Mouse (Mus musculus) megakaryocyte progenitor cell, adult 5-6 weeks (primary cell): ENCODE measurements at regions not wholly inside any gene's neighbourhood (a gene's known extent, or its start where the extent isn't known, plus 50 kb on each side); places are given as distances from the start of the nearest gene placed in this dataset.
"Not testable (repeated sequence)": the region's sequence is repeated elsewhere in the genome, so short reads cannot be mapped to it uniquely, and the experiment has no call there.

Source experiments
- ATAC-seq: replicated peaks from 2 replicates; pipeline ENCODE4 v1.8.0; 2016; ENCODE audit warnings: mild to moderate bottlenecking, moderate TSS enrichment, inconsistent platforms; ENCODE audit not compliant: poor library complexity

DNA sequence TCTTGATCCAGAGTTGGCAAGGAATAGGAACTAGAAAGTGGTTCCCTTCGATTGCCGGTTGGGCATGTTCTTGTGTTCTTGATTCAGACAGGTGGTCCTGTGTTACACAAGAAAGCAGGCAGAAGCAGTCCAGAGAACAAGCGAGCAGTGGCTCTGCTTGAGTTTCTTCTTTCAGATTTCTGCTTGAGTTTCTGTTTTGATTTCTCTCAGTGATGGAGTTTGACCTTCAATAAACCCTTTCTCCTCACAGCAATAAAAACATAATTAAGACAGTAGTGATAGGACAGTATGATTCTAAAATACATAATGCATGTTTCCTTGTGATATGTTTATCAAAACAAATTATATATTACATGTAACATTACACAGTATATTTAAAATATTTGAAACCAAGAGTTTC, 59.1 kb downstream of the Klf6 start:
- no peak for ATAC-seq

DNA sequence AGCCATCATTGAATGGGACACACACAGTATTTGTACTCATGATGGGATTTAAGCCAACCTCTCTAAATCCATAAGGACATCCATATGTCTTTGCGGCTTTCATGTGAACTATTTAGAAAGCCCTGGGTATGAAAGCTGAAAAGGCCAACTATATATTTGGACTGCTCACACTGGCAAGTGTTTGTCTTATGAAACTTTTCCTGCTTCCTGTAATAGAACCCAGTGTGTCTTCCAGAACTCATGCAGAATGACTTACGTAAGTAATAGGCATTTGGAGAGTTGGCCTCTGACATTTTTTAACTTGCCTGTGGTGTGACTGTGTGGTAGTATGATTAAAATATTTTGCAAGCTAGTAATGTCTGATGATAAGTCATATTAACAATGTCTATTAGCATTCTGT, 70.2 kb downstream of the Klf6 start:
- no peak for ATAC-seq

DNA sequence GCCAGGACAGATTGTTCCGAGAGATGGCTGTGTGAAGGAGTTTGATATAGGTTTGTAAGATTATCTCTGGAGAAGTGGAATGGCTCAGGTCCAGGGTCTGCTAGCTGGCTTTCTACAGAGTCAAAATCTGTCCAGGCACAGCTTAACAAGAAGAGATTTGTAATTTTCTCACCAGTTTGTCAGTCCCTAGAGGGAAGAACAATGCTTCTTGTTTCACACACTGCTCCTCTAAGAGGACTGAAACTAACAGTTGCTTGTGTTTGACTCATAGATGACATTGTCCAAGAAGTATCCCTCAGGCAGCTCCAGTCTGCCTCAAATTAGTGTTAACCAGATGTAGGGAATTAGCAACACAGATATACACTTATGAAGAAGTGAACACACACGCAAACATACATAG, 76.2 kb downstream of the Klf6 start:
- ATAC-seq: no peak

DNA sequence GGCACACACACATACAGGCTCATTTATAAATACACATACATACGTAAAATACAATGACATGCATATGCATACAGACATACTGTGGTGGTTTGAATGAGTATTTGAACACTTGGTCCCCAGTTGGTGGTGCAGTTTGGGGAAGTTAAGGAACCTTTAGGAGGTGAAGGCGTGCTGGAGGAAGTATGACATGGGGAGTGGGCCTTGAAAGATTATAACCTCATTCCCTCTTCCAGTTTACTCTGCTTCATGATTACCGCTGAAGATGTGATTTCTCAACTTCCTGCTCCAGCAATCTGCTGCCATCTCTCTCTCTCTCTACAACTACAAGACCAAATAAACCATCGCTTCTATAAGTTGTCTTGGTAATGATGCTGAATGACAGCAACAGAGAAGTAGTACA, 76.7 kb downstream of the Klf6 start:
- peak; percentile 82 for ATAC-seq

DNA sequence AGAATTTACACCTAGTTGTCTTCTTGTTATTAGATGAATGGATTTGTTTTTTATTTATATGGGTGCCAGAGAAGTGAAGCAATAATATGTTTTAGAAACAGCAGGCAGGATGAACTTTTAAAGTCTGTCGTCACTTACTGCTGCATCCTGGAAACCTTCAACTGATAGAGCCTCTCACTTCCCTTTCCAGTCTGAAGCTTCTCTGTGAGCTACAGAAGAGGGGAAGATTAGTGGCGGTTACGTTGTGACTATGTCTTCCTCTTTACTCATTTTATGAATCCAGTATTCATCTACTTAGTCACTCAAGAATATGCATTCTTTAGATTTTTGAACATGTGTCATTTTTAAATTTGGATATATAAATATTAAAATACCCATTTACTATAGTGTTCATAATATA, 78.1 kb downstream of the Klf6 start:
- ATAC-seq: peak; percentile 96

DNA sequence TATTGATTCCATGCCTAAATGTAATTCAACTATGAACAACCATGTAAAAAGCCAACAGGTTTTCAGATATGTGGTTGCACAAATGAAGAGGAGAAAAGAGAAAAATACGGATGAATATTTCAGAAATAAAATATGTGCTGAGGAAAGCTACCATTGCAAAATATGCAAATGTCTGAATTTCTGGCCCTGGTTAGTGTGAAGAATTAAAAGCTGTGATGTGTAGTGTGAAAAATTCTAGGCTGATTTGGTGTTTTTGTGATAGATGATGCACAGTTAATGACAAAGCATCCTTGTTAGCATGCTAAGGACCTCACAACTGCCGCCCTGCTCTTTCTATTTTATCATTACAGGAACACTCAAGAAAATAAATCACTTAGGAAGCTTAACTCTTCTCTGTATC, 91.6 kb downstream of the Klf6 start:
- ATAC-seq: no peak

DNA sequence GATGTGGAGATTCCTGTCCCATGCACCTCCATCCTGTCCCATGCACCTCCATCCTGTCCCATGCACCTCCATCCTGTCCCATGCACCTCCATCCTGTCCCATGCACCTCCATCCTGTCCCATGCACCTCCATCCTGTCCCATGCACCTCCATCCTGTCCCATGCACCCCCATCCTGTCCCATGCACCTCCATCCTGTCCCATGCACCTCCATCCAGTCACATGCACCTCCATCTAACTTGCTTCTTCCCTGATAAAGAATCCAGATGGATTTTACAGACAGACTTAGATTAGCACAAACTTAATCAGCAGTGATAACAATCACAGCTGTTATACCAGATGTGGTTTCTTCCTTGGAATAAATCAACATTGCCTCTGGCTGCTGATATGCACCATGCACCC, 93.8 kb downstream of the Klf6 start:
- ATAC-seq: not testable (repeated sequence)

DNA sequence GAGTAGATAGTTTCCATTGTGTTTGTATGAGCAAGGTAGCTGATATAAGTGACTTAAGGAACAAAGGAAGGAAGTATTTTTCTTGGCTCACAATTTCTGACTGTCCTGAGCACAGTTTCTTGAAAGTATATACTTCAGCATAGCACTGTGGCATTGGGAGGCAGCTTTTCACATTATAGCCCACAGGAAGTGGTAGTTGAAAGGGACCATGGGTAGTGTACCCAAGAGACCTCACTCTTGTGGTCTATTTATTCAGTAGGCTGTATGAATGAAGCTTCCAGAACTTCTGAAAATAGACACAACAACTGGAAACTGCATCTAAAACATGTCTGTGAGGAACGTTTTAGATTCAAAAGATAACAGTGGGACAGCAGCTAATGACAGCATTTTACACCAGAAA, 94.9 kb downstream of the Klf6 start:
- no peak for ATAC-seq

DNA sequence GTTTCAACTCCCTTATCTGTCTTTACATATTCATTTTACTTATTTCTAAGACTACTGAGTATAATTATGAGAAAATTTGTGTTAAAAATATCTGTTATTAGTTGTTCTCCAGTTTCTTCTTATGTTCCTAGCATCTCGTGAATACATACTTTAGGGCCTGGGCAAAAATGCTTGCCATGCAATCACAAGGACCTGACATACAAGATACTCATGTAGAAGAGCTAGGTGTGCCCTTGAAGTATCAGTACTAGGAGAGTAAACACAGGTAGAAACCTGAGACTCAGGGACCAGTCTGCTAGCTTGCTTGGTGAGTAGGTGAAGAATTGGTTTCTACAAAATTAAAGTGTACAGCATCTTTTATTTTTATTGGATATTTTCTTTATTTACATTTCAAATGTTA, 101.7 kb downstream of the Klf6 start:
- no peak for ATAC-seq

DNA sequence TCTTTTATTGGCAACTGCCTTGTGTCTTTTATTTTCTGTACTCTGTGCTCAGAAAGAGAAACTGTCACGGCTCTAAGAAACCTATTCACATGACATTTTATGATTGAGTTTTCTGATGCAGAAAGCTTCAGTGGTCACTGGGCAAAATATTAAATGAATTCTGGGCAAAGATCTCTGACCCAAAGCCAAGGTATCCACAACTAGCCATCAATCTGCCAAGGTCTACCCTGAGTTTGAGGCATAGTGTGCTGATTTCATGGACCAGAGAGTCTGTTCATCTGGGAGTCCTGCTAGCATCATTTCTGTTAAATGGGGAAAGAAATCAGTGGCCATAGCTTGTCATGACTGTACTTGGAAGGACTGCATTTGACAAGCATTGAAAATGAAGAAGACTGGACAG, 103.3 kb downstream of the Klf6 start:
- no peak for ATAC-seq

DNA sequence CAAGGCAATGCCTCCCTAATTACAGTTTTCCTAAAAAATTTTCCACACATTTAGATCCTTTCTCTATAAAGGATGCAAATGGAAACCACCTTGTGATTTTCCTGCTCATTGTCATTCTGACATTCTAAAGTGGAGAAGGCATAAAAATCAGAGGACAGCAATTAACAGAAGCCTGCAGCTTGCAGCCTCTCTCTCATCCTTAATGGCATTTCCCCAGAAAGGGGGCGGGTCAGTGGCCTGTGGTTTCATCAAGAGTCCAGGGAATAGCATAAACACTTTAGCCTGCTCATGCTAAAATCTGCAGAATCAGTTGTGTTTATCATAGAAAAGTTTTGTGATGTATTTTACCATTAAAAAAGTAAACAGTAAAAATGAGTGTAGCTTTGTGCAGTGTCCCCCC, 117.3 kb downstream of the Klf6 start:
- no peak for ATAC-seq

DNA sequence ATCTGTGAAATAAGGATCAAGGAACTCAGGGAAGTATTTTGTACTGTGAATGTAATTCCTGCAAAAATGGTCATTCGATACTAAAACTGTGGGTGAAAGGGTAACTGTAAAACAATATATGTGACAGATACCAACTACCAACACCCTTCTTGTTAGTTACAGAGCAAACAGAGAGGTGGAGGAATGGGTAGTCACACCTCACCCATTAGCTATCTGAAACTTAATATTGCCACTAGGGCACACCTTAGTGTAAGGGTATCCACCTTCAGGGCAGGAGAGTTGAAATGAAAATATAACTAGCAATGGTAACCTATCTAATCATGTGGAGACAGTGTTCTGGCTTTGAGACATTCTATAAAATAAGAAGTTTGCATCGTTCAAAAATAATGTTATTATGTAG, 126.2 kb downstream of the Klf6 start:
- ATAC-seq: no peak

DNA sequence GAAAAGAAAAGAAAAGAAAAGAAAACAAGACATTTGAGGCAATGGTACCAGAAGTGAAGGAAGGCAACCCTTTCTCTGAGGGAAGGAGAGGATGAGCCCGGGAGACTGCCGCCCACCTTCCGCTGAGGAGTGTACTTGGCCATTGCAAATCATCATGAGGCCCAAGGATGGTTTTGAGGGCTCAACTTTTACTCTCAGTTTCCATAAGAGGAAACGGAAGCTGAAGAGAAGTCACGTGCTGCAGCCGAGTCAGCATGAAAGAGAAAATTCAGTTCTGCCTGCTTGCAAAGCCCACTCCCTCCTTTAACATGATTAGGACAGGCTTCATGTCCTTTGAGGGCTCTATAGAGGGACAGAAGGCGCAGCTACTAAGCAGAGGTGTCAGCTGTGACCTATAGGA, 127.1 kb downstream of the Klf6 start:
- no peak; the same call in 1 of the 2 replicates for ATAC-seq

DNA sequence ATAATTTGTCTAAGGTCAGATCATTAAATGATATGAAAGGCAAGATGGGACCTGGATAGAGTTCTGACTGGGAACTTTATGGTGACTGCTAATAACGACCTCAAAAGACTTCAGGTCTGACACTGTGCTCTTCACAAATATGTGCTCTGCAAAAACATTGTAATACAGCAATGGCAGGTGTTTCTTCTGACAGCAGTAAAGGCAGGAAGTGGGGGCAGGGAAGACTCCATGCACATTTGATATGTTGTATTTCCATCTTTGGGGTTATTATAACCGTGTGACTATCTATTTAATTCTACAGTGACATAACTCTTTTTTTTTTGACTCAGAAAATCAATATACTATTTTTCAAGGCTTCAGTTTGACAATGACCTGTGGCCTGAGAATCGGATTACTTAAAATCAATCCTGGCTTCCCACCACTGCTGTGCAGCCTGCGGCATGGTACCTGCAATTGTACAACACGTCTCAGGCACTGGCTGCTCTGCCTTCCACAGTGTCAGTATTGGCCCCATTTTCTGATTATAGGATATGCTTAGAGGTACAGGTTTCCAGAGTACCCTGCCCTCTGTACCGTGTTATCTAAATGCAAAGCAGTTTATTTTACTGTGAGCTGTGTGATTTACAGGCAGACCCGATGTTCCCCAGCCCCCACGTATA, 139.4 kb downstream of the Klf6 start:
- no peak for ATAC-seq

DNA sequence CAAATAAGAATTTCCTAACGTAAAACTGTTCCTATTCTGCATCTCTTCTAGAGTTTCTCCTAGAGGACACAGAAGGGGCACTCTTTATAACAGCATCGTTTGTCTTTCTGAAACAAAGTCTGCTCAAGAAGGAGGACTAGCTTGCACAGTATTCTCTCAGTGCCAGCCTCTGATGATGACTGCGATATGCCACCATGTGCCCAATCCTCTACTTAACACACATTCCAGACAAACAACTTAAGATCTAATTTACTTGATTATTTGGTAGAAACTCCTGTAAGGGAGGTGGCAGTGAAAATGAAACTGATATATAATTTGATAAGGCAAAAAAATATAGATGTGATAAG, 139.9 kb downstream of the Klf6 start:
- no peak for ATAC-seq

DNA sequence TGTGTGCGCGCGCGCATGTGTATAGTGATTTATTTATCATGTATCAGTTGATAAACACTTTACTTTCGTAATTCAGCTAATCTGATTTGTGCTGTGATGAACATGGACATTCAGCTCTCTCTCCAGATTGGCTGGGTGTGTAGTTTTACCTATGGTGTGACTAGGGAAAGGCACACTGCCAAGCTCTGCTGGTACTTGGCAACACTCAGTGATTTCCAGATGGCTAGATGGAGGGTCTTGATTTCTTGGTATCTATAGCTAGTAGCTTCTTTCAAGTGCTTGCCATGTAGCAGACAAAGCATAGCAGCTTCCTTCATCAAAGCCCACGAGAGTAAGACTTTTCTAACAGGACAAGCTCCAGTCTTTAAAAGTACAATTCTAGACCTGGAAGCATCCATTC, 144.6 kb downstream of the Klf6 start:
- ATAC-seq: no peak

DNA sequence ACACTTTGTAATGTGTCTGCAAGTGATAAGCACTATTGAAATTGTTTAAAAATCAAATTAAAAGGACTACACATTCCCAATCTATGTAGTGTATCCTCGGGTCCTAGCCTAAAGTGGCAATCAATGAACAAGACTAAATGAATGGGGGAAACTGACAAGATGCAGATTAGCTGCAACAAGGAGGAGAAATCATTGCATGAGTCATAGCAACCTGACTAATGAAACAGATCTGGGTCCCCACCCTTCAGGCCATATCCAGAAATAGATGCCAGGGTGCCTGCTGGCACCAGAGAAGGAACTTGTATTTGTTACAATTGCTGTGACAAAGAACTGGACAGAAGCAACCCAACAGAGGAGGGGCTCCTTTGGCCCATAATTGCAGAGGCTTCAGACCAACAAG, 148.4 kb downstream of the Klf6 start:
- no peak for ATAC-seq

DNA sequence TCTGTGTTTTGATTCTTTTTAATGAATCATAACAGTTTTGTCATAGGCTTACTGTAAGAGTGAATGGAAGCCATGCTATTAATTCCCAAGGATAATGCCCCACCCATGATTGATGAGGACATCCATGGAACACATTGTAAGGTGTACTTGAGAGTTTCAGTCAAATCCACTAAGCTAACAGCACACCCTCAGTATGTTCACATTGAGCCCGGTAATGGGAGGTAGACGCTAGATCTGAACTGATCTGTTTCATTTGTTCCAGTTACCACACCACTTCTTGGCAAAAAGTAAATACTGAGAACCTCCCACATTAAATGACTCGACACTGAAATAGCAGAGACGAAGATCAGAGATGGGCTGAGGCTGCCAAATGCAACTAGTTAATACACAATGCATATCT, 165.9 kb downstream of the Klf6 start:
- no peak for ATAC-seq

DNA sequence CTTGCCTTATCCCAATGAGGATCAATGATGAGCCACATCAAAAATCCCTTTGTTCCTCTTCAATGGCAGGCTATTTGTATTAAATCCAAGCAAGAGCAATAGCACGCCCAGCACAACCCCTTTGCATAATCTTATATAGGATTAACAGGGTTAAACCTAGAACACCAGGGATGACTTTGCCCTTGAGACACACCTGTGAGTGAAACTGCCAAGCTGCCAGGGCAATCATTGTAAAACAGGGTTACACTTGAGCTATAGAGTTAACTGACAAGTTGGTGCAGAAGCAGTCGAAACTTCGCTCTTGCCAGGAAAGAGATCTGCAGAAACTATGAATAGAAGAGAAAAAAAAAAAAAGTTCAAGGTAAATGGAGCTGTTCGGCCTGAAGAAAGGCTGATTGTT, 167.6 kb downstream of the Klf6 start:
- no peak for ATAC-seq

DNA sequence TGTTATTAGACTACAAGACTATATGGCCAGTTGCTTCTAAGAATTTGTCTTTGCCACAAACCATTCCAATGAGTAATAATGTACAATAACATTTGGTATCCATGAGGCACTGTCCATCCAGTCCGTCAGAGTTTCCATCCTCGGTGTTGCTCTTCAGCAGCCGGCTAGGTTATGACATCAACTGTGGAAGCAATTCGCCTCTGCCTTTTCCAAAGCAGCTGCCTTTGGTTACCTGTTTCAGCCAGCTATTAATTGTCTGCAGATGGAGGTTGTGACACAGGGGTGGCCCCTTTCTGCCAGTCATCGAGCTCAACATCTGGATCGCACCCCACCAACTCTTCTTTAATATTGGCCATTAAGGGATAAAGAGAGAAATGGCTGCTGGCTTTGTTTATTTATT, 168.2 kb downstream of the Klf6 start:
- ATAC-seq: no peak

DNA sequence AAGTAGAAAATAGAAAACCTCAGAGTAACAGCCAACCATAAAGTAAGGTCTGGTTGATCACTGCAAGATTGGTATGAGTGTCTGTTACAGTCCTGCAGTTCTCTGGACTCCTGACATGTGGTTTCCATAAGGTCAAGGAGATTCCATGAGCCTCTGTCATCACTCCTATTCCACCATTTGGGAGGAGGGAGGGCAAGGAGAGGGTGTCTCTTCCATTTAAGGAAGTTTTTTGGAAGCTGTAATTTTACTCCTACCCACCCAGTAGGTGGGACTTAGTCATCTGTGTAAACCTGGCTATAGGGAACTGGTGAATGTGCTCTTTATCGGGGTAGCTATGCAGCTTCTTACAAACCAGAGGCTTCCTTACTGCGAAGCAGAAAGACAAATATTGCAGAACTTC, 168.8 kb downstream of the Klf6 start:
- ATAC-seq: no peak

DNA sequence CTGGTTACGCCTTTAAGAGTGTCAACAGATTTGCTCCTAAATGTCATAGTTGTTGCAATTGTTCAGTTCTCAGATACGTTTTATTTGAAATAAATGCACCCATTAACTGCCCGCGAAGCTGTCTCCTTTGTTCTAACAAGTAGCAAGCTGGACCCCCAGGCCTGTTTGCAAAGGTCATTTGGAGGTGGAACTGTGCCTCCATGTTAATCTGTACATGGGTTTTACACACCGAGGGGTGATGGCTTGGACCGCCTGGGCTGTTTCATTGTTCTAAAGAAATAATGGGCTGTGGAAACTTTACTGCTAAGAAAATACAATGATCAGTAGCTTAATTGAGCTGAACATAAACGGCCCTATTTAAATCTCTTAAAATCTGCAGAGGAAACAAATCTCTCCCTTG, 178.8 kb downstream of the Klf6 start:
- no peak for ATAC-seq

DNA sequence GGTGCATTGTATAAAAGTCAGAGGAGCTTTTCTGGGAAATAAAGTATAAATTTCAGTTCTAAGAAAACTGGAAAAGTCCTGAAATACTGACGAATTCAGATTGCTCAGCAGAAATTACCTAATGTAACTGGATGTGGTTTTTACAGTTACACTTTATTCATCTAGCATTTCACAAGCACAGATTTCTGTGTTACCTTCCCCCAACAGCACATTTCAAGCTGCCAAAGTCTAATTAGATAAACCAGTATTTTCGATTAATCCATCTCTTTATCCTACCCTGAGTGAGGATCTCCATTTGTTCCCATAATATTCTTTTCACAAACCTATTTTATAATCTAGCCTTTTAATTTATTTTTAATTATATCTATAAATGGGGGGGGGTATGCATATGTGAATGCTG, 179.4 kb downstream of the Klf6 start:
- no peak for ATAC-seq

DNA sequence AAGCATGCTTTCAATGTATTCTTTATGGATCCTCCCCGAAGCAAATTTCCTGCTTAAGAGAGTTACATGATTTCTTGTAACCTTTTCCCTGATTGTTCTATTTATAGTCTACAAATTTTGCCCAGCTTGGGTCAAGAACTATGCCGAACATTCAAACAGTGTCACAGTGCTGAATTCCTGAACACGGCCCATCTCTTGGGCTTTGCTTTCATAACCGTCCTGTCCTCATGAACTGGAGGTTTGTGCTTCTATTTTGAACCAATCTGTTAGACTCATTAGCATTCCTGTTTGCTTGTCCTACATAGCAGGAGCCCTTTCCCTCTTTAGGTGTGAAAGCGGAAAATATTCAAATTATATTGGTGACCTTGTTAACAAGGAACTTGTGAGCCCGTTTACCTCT, 181.2 kb downstream of the Klf6 start:
- ATAC-seq: no peak
